Mouse (Mus musculus) forebrain, embryonic 16.5 days (tissue): ENCODE measurements at regions not wholly inside any gene's neighbourhood (a gene's known extent, or its start where the extent isn't known, plus 50 kb on each side); places are given as distances from the start of the nearest gene placed in this dataset.

ENCODE experiments used
- ATAC-seq: fragments of 200-750 bp; cut with Nextera tagmentation; 2 replicates; pipeline ENCODE4 v1.8.0; 2017; ENCODE audit warnings: mild to moderate bottlenecking, moderate library complexity
- H3K27ac ChIP-seq: fragments of 300-500 bp; sonication (generic); 2 replicates; pipeline ENCODE4 v1.5.1; 2014; ENCODE audit warnings: low read length, control low read depth
- H3K27me3 ChIP-seq: fragments of 300-500 bp; sonication (generic); replicated peaks from 2 replicates; pipeline ENCODE4 v1.6.1; 2014; ENCODE audit warnings: low read length; ENCODE audit not compliant: control insufficient read depth, insufficient read depth
- H3K36me3 ChIP-seq: fragments of 300-500 bp; sonication (generic); 2 replicates; pipeline ENCODE4 v1.6.1; 2014; ENCODE audit not compliant: control insufficient read depth, insufficient read depth
- H3K4me1 ChIP-seq: fragments of 300-500 bp; sonication (generic); replicated peaks from 2 replicates; pipeline ENCODE4 v1.6.1; 2014; ENCODE audit warnings: low read length; ENCODE audit not compliant: control insufficient read depth, insufficient read depth
- H3K4me2 ChIP-seq: fragments of 300-500 bp; sonication (generic); 2 replicates; pipeline ENCODE4 v1.6.1; 2014; ENCODE audit warnings: mild to moderate bottlenecking, low read length, control low read depth
- H3K4me3 ChIP-seq: fragments of 300-500 bp; sonication (generic); replicated peaks from 2 replicates; pipeline ENCODE4 v1.5.1; 2014; ENCODE audit warnings: mild to moderate bottlenecking, low read length, control low read depth
- H3K9ac ChIP-seq: fragments of 300-500 bp; sonication (generic); replicated peaks from 2 replicates; pipeline ENCODE4 v1.6.1; 2014; ENCODE audit warnings: low read depth, low read length, control low read depth
- H3K9me3 ChIP-seq: fragments of 300-500 bp; sonication (generic); 2 replicates; pipeline ENCODE4 v1.6.1; 2016; ENCODE audit warnings: low read length; ENCODE audit not compliant: control insufficient read depth
- WGBS: fragments of 180-500 bp; shearing (Covaris S2); extraction: QIAGEN DNeasy Blood & Tissue Kit; methylation state at CpG from one replicate; pipeline ENCODE4 v1.1.7; 2014; 5-methylcytosine and 5-hydroxymethylcytosine counted together

GRCm38 (mm10) chr3:147452176-147452575 lies 600.0 kb downstream of the Ttll7 start:
- no peaks in the 10 kb centered on the region for H3K9me3 ChIP-seq
- H3K4me3 ChIP-seq = no peak overlapping the region
- no peaks in the 10 kb centered on the region for H3K36me3 ChIP-seq
- H3K27me3 ChIP-seq = no peaks in the 10 kb centered on the region
- WGBS = 53% methylated on average over 4 of the region's 4 CpGs
- H3K9ac ChIP-seq = no peak overlapping the region
- peaks cover 12% of the 10 kb centered on the region for H3K4me1 ChIP-seq
- no peak overlapping the region for H3K4me2 ChIP-seq
- H3K27ac ChIP-seq = no peak overlapping the region
- no peak for ATAC-seq

GRCm38 (mm10) chr3:147455383-147455782 lies 603.2 kb downstream of the Ttll7 start:
- Histone ChIP-seq H3K36me3 (no peaks in the 10 kb centered on the region), H3K4me2 (no peak overlapping the region), H3K9ac (no peak overlapping the region), H3K27ac (no peak overlapping the region), H3K4me1 (peaks cover 12% of the 10 kb centered on the region), H3K9me3 (no peaks in the 10 kb centered on the region), H3K4me3 (no peak overlapping the region), H3K27me3 (no peaks in the 10 kb centered on the region)
- peak; percentile 94 for ATAC-seq
- 21% methylated on average over 3 of the region's 3 CpGs for WGBS

GRCm38 (mm10) chr3:147456294-147456693 lies 604.1 kb downstream of the Ttll7 start:
- Histone ChIP-seq H3K27me3 (no peaks in the 10 kb centered on the region), H3K9ac (no peak overlapping the region), H3K9me3 (no peaks in the 10 kb centered on the region), H3K4me3 (no peak overlapping the region), H3K4me2 (no peak overlapping the region), H3K36me3 (no peaks in the 10 kb centered on the region), H3K4me1 (peaks cover 12% of the 10 kb centered on the region), H3K27ac (no peak overlapping the region)
- peak; percentile 51 for ATAC-seq
- WGBS = 45% methylated on average over 4 of the region's 4 CpGs

GRCm38 (mm10) chr3:147458115-147458514 lies 605.9 kb downstream of the Ttll7 start:
- Histone ChIP-seq H3K27ac (no peak overlapping the region), H3K9ac (no peak overlapping the region), H3K4me1 (peaks cover 9% of the 10 kb centered on the region), H3K27me3 (no peaks in the 10 kb centered on the region), H3K36me3 (no peaks in the 10 kb centered on the region), H3K9me3 (no peaks in the 10 kb centered on the region), H3K4me2 (no peak overlapping the region), H3K4me3 (no peak overlapping the region)
- no peak for ATAC-seq
- 46% methylated on average over 4 of the region's 4 CpGs for WGBS

GRCm38 (mm10) chr3:147479890-147480289 lies 627.7 kb downstream of the Ttll7 start:
- H3K36me3 ChIP-seq = no peaks in the 10 kb centered on the region
- WGBS = 95% methylated on average over 1 of the region's 1 CpGs
- H3K4me1 ChIP-seq = no peaks in the 10 kb centered on the region
- no peak overlapping the region for H3K27ac ChIP-seq
- H3K4me2 ChIP-seq = no peak overlapping the region
- H3K4me3 ChIP-seq = no peak overlapping the region
- no peak overlapping the region for H3K9ac ChIP-seq
- no peaks in the 10 kb centered on the region for H3K9me3 ChIP-seq
- no peak for ATAC-seq
- H3K27me3 ChIP-seq = no peaks in the 10 kb centered on the region
